Mouse (Mus musculus) T-cell, adult 66 days (primary cell): ENCODE results near the gene Rdh19. TPM values are rescaled to one million over a fixed set of nuclear protein-coding genes. Genes with fewer than 3 reads are reported as not detected.

Experiments
- total RNA-seq, 2 experiments: library from RNA; stranded (reverse); gene quantifications; 3 replicates in 1 of 2; 4 replicates in 1 of 2; pipeline ENCODE4 v1.2.4; 2023

Rdh19 gene
- not detected for total RNA-seq

DNA sequence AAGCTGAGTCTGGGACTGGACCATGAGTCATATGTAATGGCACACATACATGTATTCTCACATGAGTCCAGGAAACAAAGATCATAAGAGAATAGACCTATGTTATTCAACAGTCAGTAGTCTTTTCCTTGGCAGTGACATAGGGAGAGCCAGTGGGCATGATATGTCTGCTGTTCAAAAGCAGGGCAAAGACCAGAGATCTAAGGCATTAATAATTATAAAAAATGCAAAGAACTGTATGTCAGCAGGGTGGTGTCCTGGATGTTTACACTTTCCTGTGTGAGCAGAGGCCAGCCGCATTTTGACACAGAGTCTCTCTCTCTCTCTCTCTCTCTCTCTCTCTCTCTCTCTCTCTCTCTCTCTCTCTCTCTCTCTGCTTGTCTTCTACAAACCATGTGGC lies at the start of gene Rdh19:
Gene Rdh19, plus strand, starts transcription at position 301 of the 400 bp plus-strand sequence.

GRCm38 (mm10) chr10:127800891-127801290 lies 48.8 kb upstream of the Rdh19 start, which contains the start of gene Rdh16:
TSS of gene Rdh16 (plus strand) at chr10:127801152.

GRCm38 (mm10) chr10:127866232-127866631 lies 16.5 kb downstream of the Rdh19 start, which contains the start of gene Rdh16f2:
TSS of gene Rdh16f2 (plus strand) at chr10:127866474.

DNA sequence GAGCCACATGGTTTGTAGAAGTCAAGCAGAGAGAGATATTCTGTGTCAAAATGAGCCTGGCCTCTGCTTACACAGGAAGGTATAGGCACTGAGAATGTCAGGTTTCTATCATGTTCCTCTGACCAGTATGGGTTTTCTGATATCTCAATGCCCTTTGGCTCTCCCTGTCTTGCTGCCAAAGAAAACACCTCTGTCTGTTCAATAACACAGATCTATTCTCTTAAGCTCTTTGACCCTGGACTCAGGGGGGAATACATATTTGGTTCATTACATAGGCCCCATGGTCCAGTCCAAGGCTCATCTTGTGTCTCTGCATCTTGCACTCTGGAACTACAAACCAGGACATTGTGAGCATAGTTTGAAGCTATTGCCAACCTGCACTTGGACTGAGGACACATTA lies 38.9 kb downstream of the Rdh19 start, which contains the start of gene Rdh7:
Gene Rdh7, minus strand, starts transcription at position 213 of the 400 bp plus-strand sequence.

GRCm38 (mm10) chr10:127898218-127898617 lies 48.5 kb downstream of the Rdh19 start, which contains the start of gene Sdr9c7:
TSS of gene Sdr9c7 (plus strand) at chr10:127898518.

Other genes starting within 250 kb of the Rdh19 start
- 1 to 10 TPM; 5.4 to 6.5 TPM for gene Lrp1, start 228.8 kb upstream of the Rdh19 start, total RNA-seq
- gene Stat6, start 206.9 kb upstream of the Rdh19 start, total RNA-seq: 100 to 1,000 TPM; 198 to 232 TPM
- gene Nemp1, start 183.0 kb upstream of the Rdh19 start, total RNA-seq: 10 to 100 TPM in 1 of 2 experiments, 1 to 10 TPM in 1; 9.4 to 11.9 TPM
- gene Nab2, start 181.4 kb upstream of the Rdh19 start, total RNA-seq: 10 to 100 TPM; 37.4 to 53.9 TPM
- under 1 TPM; 0.15 to 0.73 TPM for gene Myo1a, start 144.8 kb upstream of the Rdh19 start, total RNA-seq
- gene Tac2, start 125.5 kb upstream of the Rdh19 start, total RNA-seq: not detected
- 10 to 100 TPM; 11.5 to 14.0 TPM for gene Zbtb39, start 110.4 kb upstream of the Rdh19 start, total RNA-seq
- gene Gpr182, start 98.2 kb upstream of the Rdh19 start, total RNA-seq: under 1 TPM in 1 of 2 experiments, not detected in 1; 0.15 TPM
- under 1 TPM; 0.17 to 0.36 TPM for gene Rdh1, start 90.2 kb upstream of the Rdh19 start, total RNA-seq
- under 1 TPM in 1 of 2 experiments, not detected in 1; 0.82 TPM for gene Rdh16f1, start 90.1 kb upstream of the Rdh19 start, total RNA-seq
- under 1 TPM in 1 of 2 experiments, not detected in 1; 0.47 TPM for gene Rdh9, start 73.5 kb upstream of the Rdh19 start, total RNA-seq
- not detected for gene Rdh16, start 48.8 kb upstream of the Rdh19 start, total RNA-seq
- not detected for gene Rdh16f2, start 16.5 kb downstream of the Rdh19 start, total RNA-seq
- not detected for gene Rdh7, start 38.9 kb downstream of the Rdh19 start, total RNA-seq
- gene Sdr9c7, start 48.6 kb downstream of the Rdh19 start, total RNA-seq: not detected
- gene Hsd17b6, start 157.7 kb downstream of the Rdh19 start, total RNA-seq: not detected
- 10 to 100 TPM; 16.2 to 21.7 TPM for gene Prim1, start 165.2 kb downstream of the Rdh19 start, total RNA-seq
- gene Naca, start 185.6 kb downstream of the Rdh19 start, total RNA-seq: 100 to 1,000 TPM; 776 to 815 TPM
- 100 to 1,000 TPM; 121 to 145 TPM for gene Ptges3, start 209.0 kb downstream of the Rdh19 start, total RNA-seq
- 100 to 1,000 TPM; 664 to 698 TPM for gene Atp5b, start 233.3 kb downstream of the Rdh19 start, total RNA-seq
- 100 to 1,000 TPM; 118 to 120 TPM for gene Baz2a, start 241.6 kb downstream of the Rdh19 start, total RNA-seq